Mouse (Mus musculus): ENCODE data around the gene Zfhx2. TPM values are rescaled to one million over a fixed set of nuclear protein-coding genes. Genes with fewer than 3 reads are reported as not detected.

The Zfhx2 gene
- polyA plus RNA-seq (2015; fragmentation: Nextera tagmentation; extraction: Ambion mirVana), result 3.8 and 4.3 TPM in 2 replicates

- Histone ChIP-seq H3K36me3 (ENCODE audit: control insufficient read depth, insufficient read depth, low read length) (no peaks in the 10 kb centered on the region), H3K9me3 (ENCODE audit: control insufficient read depth, low read length) (no peaks in the 10 kb centered on the region), H3K27ac (ENCODE audit: low read length) (peak within 1 kb of the TSS; percentile 65), H3K27me3 (ENCODE audit: control insufficient read depth, insufficient read depth, low read depth, low read length) (no peaks in the 10 kb centered on the region; the same call in 1 of the 2 replicates), H3K9ac (ENCODE audit: low read length) (peak within 1 kb of the TSS; percentile 74), H3K4me1 (replicated peaks; ENCODE audit: control insufficient read depth, insufficient read depth, low read length) (peaks cover 28% of the 10 kb centered on the region), H3K4me2 (ENCODE audit: low read depth, low read length) (peak within 1 kb of the TSS; percentile 84), H3K4me3 (ENCODE audit: low read length) (peak within 1 kb of the TSS; percentile 65)
- peak; percentile 87 for ATAC-seq (ENCODE audit: low read depth)
- under 1% methylated on average over 34 of the region's 34 CpGs for WGBS
These were observed at the start of gene Zfhx2 for GRCm38 (mm10) chr14:55092011-55092577. Gene Zfhx2 (minus strand): TSS chr14:55092324.

GRCm38 (mm10) chr14:55139313-55139712 lies 47.2 kb upstream of the Zfhx2 start:
- Histone ChIP-seq H3K4me3 (ENCODE audit: low read length) (no peak overlapping the region), H3K9ac (ENCODE audit: low read length) (no peak overlapping the region), H3K4me1 (replicated peaks; ENCODE audit: control insufficient read depth, insufficient read depth, low read length) (no peaks in the 10 kb centered on the region), H3K36me3 (ENCODE audit: control insufficient read depth, insufficient read depth, low read length) (no peaks in the 10 kb centered on the region), H3K27me3 (ENCODE audit: control insufficient read depth, insufficient read depth, low read depth, low read length) (no peaks in the 10 kb centered on the region; the same call in 1 of the 2 replicates), H3K9me3 (ENCODE audit: control insufficient read depth, low read length) (no peaks in the 10 kb centered on the region), H3K4me2 (ENCODE audit: low read depth, low read length) (no peak overlapping the region), H3K27ac (ENCODE audit: low read length) (no peak overlapping the region)
- 31% methylated on average over 7 of the region's 7 CpGs for WGBS
- 0 out of 2 replicates have a peak, but pooled peaks have one; percentile 26 for ATAC-seq (ENCODE audit: low read depth)

GRCm38 (mm10) chr14:55135676-55136075 lies 43.6 kb upstream of the Zfhx2 start:
- WGBS, result 71% methylated on average over 8 of the region's 8 CpGs

GRCm38 (mm10) chr14:55126521-55126920 lies 34.4 kb upstream of the Zfhx2 start:
- Histone ChIP-seq H3K4me1 (replicated peaks; ENCODE audit: control insufficient read depth, insufficient read depth, low read length) (no peaks in the 10 kb centered on the region), H3K4me3 (ENCODE audit: low read length) (no peak overlapping the region), H3K36me3 (ENCODE audit: control insufficient read depth, insufficient read depth, low read length) (no peaks in the 10 kb centered on the region), H3K9ac (ENCODE audit: low read length) (no peak overlapping the region), H3K4me2 (ENCODE audit: low read depth, low read length) (no peak overlapping the region), H3K27me3 (ENCODE audit: control insufficient read depth, insufficient read depth, low read depth, low read length) (no peaks in the 10 kb centered on the region), H3K9me3 (ENCODE audit: control insufficient read depth, low read length) (no peaks in the 10 kb centered on the region), H3K27ac (ENCODE audit: low read length) (no peak overlapping the region)
- no peak for ATAC-seq (ENCODE audit: low read depth)
- WGBS, result 83% methylated on average over 7 of the region's 7 CpGs

More at GRCm38 (mm10) chr14:55135676-55136075, 43.6 kb upstream of the Zfhx2 start:
- Histone ChIP-seq H3K27me3 (ENCODE audit: control insufficient read depth, insufficient read depth, low read depth, low read length) (no peaks in the 10 kb centered on the region; the same call in 1 of the 2 replicates), H3K27ac (ENCODE audit: low read length) (no peak overlapping the region), H3K4me2 (ENCODE audit: low read depth, low read length) (no peak overlapping the region), H3K9ac (ENCODE audit: low read length) (no peak overlapping the region), H3K36me3 (ENCODE audit: control insufficient read depth, insufficient read depth, low read length) (no peaks in the 10 kb centered on the region), H3K4me3 (ENCODE audit: low read length) (no peak overlapping the region), H3K4me1 (replicated peaks; ENCODE audit: control insufficient read depth, insufficient read depth, low read length) (no peaks in the 10 kb centered on the region), H3K9me3 (ENCODE audit: control insufficient read depth, low read length) (no peaks in the 10 kb centered on the region)
- no peak for ATAC-seq (ENCODE audit: low read depth)

- Histone ChIP-seq H3K27me3 (ENCODE audit: control insufficient read depth, insufficient read depth, low read depth, low read length) (no peaks in the 10 kb centered on the region), H3K4me1 (replicated peaks; ENCODE audit: control insufficient read depth, insufficient read depth, low read length) (no peaks in the 10 kb centered on the region), H3K27ac (ENCODE audit: low read length) (no peak overlapping the region), H3K9ac (ENCODE audit: low read length) (no peak overlapping the region), H3K36me3 (ENCODE audit: control insufficient read depth, insufficient read depth, low read length) (no peaks in the 10 kb centered on the region), H3K9me3 (ENCODE audit: control insufficient read depth, low read length) (no peaks in the 10 kb centered on the region), H3K4me2 (ENCODE audit: low read depth, low read length) (no peak overlapping the region), H3K4me3 (ENCODE audit: low read length) (no peak overlapping the region)
- WGBS, result 68% methylated on average over 5 of the region's 5 CpGs
- no peak for ATAC-seq (ENCODE audit: low read depth)
These were observed 33.6 kb upstream of the Zfhx2 start for GRCm38 (mm10) chr14:55125711-55126110.

- ATAC-seq (ENCODE audit: low read depth), result no peak
- H3K9ac ChIP-seq (ENCODE audit: low read length), result no peak overlapping the region
- H3K4me1 ChIP-seq (replicated peaks; ENCODE audit: control insufficient read depth, insufficient read depth, low read length), result no peaks in the 10 kb centered on the region
- H3K4me2 ChIP-seq (ENCODE audit: low read depth, low read length), result peak overlapping the region; percentile 19
- no peaks in the 10 kb centered on the region for H3K36me3 ChIP-seq (ENCODE audit: control insufficient read depth, insufficient read depth, low read length)
- no peak overlapping the region; the same call in 1 of the 2 replicates for H3K4me3 ChIP-seq (ENCODE audit: low read length)
- WGBS, result 39% methylated on average over 8 of the region's 8 CpGs
- no peak overlapping the region for H3K27ac ChIP-seq (ENCODE audit: low read length)
- H3K27me3 ChIP-seq (ENCODE audit: control insufficient read depth, insufficient read depth, low read depth, low read length), result peaks cover under 1% of the 10 kb centered on the region; the same call in 1 of the 2 replicates
- no peaks in the 10 kb centered on the region for H3K9me3 ChIP-seq (ENCODE audit: control insufficient read depth, low read length)
These were observed 30.2 kb upstream of the Zfhx2 start for GRCm38 (mm10) chr14:55122359-55122758.

GRCm38 (mm10) chr14:55121947-55122346 lies 29.8 kb upstream of the Zfhx2 start:
- Histone ChIP-seq H3K27ac (ENCODE audit: low read length) (no peak overlapping the region), H3K4me3 (ENCODE audit: low read length) (no peak overlapping the region; the same call in 1 of the 2 replicates)

GRCm38 (mm10) chr14:55119421-55120134 lies 27.5 kb upstream of the Zfhx2 start:
- 62% methylated on average over 4 of the region's 4 CpGs for WGBS
- no peak for ATAC-seq (ENCODE audit: low read depth)
- Histone ChIP-seq H3K9me3 (ENCODE audit: control insufficient read depth, low read length) (no peaks in the 10 kb centered on the region), H3K36me3 (ENCODE audit: control insufficient read depth, insufficient read depth, low read length) (no peaks in the 10 kb centered on the region), H3K4me3 (ENCODE audit: low read length) (no peak overlapping the region), H3K4me2 (ENCODE audit: low read depth, low read length) (no peak overlapping the region), H3K4me1 (replicated peaks; ENCODE audit: control insufficient read depth, insufficient read depth, low read length) (peaks cover 18% of the 10 kb centered on the region), H3K9ac (ENCODE audit: low read length) (no peak overlapping the region), H3K27ac (ENCODE audit: low read length) (no peak overlapping the region), H3K27me3 (ENCODE audit: control insufficient read depth, insufficient read depth, low read depth, low read length) (peaks cover 23% of the 10 kb centered on the region)

More at GRCm38 (mm10) chr14:55121947-55122346, 29.8 kb upstream of the Zfhx2 start:
- WGBS, result 6% methylated on average over 5 of the region's 5 CpGs
- H3K9ac ChIP-seq (ENCODE audit: low read length), result no peak overlapping the region
- no peaks in the 10 kb centered on the region for H3K36me3 ChIP-seq (ENCODE audit: control insufficient read depth, insufficient read depth, low read length)
- H3K4me2 ChIP-seq (ENCODE audit: low read depth, low read length), result peak overlapping the region; percentile 19
- H3K4me1 ChIP-seq (replicated peaks; ENCODE audit: control insufficient read depth, insufficient read depth, low read length), result no peaks in the 10 kb centered on the region
- ATAC-seq (ENCODE audit: low read depth), result peak; percentile 85
- no peaks in the 10 kb centered on the region for H3K9me3 ChIP-seq (ENCODE audit: control insufficient read depth, low read length)
- H3K27me3 ChIP-seq (ENCODE audit: control insufficient read depth, insufficient read depth, low read depth, low read length), result peaks cover 4% of the 10 kb centered on the region; the same call in 1 of the 2 replicates

- Histone ChIP-seq H3K4me3 (ENCODE audit: low read length) (no peak overlapping the region), H3K27me3 (ENCODE audit: control insufficient read depth, insufficient read depth, low read depth, low read length) (peaks cover 31% of the 10 kb centered on the region)
- 66% methylated on average over 4 of the region's 4 CpGs for WGBS
These were observed 26.7 kb upstream of the Zfhx2 start for GRCm38 (mm10) chr14:55118852-55119251.

More at GRCm38 (mm10) chr14:55118852-55119251, 26.7 kb upstream of the Zfhx2 start:
- Histone ChIP-seq H3K9me3 (ENCODE audit: control insufficient read depth, low read length) (no peaks in the 10 kb centered on the region), H3K9ac (ENCODE audit: low read length) (no peak overlapping the region), H3K36me3 (ENCODE audit: control insufficient read depth, insufficient read depth, low read length) (no peaks in the 10 kb centered on the region), H3K27ac (ENCODE audit: low read length) (no peak overlapping the region), H3K4me1 (replicated peaks; ENCODE audit: control insufficient read depth, insufficient read depth, low read length) (peaks cover 24% of the 10 kb centered on the region), H3K4me2 (ENCODE audit: low read depth, low read length) (no peak overlapping the region)
- ATAC-seq (ENCODE audit: low read depth), result no peak
